Mouse (Mus musculus) G1E (cell line): ENCODE results near the gene Upk1a.

Experiments used
- CTCF ChIP-seq: IDR thresholded peaks from 2 replicates; pipeline ENCODE4 v1.5.1; 2012; ENCODE audit warnings: low read depth, low read length, inconsistent platforms, mixed read lengths
- POLR2AphosphoS5 ChIP-seq: IDR thresholded peaks from 2 replicates; pipeline ENCODE4 v1.6.1; 2012; ENCODE audit warnings: low read depth, low read length, inconsistent platforms; ENCODE audit not compliant: insufficient replicate concordance

GRCm38 (mm10) chr7:30608476-30608875, 4.2 kb downstream of the Upk1a start:
- TF ChIP-seq POLR2AphosphoS5 (no peak), CTCF (no peak)
